Mouse (Mus musculus): ENCODE measurements around the gene H2-Eb2.

GRCm38 (mm10) chr17:34281836-34282235 lies 43.6 kb upstream of the H2-Eb2 start:
- TF ChIP-seq CTCF (IDR thresholded peaks at IDR 0.05; ENCODE audit: borderline replicate concordance, insufficient read depth, low read length) (no peak), POLR2A (IDR thresholded peaks at IDR 0.05; ENCODE audit: low read depth, low read length) (no peak)
